In genomic region chr17:34411117-34411516, GRCm38 (mm10) we compare ENCODE assay signal across 10 mouse cellular contexts. TPM values are rescaled to one million over a fixed set of nuclear protein-coding genes. Genes with fewer than 3 reads are reported as not detected.
A peak's percentile ranks its signal among the peaks of the same experiment; 100 is the strongest.
DNase-seq lines count a peak whose midpoint lies in the region; ATAC-seq and TF ChIP-seq lines count a peak whose summit lies in the region.
"Had no signal": no experiment of that assay in that cellular context is flagged by ENCODE, and none has a peak within 500 bp of the region (broad histone marks: within the 10 kb centered on the region; RNA-seq: fewer than 3 reads in every experiment).

No protein-coding gene starts in this region.

- ATAC-seq in Patski: no peak

- TF ChIP-seq POLR2A in lung, adult 2 months (IDR thresholded peaks at IDR 0.05; ENCODE audit: borderline replicate concordance, extremely low read depth, low read depth, low read length): no peak

- DNase-seq in B cell, adult 2 months: peak; percentile 91 to 94
- no peak for DNase-seq in Patski (ENCODE audit: low read depth, low spot score)
- peak; percentile 74 to 83 for DNase-seq in cerebellum, postnatal 25 days
- peak; percentile 20 for DNase-seq in gastrocnemius, postnatal 25 days
- peak; percentile 45 for DNase-seq in large intestine, adult 2 months (ENCODE audit: low read depth, low spot score)
- DNase-seq in lung, adult 2 months: peak; percentile 51
- peak; percentile 36 for DNase-seq in ovary, postnatal 36 days (ENCODE audit: low spot score)
- peak; percentile 75 for DNase-seq in thymus, postnatal 25 days

- in situ Hi-C loops in Patski (cut with MboI; ENCODE audit: low pct_unique_long_range_greater_than_20kb): no loop called here

- CTCF ChIA-PET in Patski (lab: Charles Lee): interaction anchor here (1.2 to 1.8 kb wide), 5 partner anchors 12 to 160 kb away, joined by 3 to 5 read pairs (median 4); no protein-coding TSS in a partner anchor

- POLR2A ChIA-PET in Patski (lab: Charles Lee): no interaction called here

- TF ChIP-seq CTCF in Patski (IDR thresholded peaks at IDR 0.05): peak; percentile 84
- peak; percentile 91 for TF ChIP-seq CTCF in lung, adult 2 months (IDR thresholded peaks at IDR 0.05; ENCODE audit: insufficient read depth, low read length)

- H3K4me1 ChIP-seq in lung, adult 2 months (ENCODE audit: control insufficient read depth, insufficient read depth, low read length): no peaks in the 10 kb centered on the region
- H3K4me1 ChIP-seq: stomach, embryonic 15.5 days had no signal

- H3K4me3 ChIP-seq in lung, adult 2 months (replicated peaks; ENCODE audit: extremely low read depth, low read depth, low read length): no peak overlapping the region
- H3K4me3 ChIP-seq: erythroblast, embryonic 14.5 days; stomach, embryonic 15.5 days had no signal

- peaks cover 65% of the 10 kb centered on the region for H3K27me3 ChIP-seq in Patski

- WGBS in large intestine, adult 2 months: 17% methylated on average over 6 of the region's 6 CpGs
- 19% methylated on average over 6 of the region's 6 CpGs for WGBS in lung, adult 2 months

RNA-seq across cellular contexts. Expression of gene BC051142, which starts 12.5 kb away (rescaled TPM):
- not detected for polyA plus RNA-seq in Patski (2021)
- total RNA-seq in gastrocnemius, postnatal 25 days (2021): not detected
- polyA plus RNA-seq in large intestine, adult 2 months (2012; rRNA removed): 0.64 and 1.3 TPM in 2 replicates
- polyA plus RNA-seq in lung, adult 2 months (2012; rRNA removed): 0.49 and 0.75 TPM in 2 replicates
- polyA plus RNA-seq: erythroblast, embryonic 14.5 days had no signal

RNA-seq across cellular contexts. Expression of gene Btnl1, which starts 34.2 kb away (rescaled TPM):
- not detected for polyA plus RNA-seq in Patski (2021)
- total RNA-seq in gastrocnemius, postnatal 25 days (2021): not detected
- 81.1 and 155 TPM in 2 replicates for polyA plus RNA-seq in large intestine, adult 2 months (2012; rRNA removed)
- 0.06 and 0.07 TPM in 2 replicates for polyA plus RNA-seq in lung, adult 2 months (2012; rRNA removed)
- polyA plus RNA-seq: erythroblast, embryonic 14.5 days had no signal

RNA-seq across cellular contexts. Expression of gene Btnl2, which starts 56.5 kb away (rescaled TPM):
- not detected for polyA plus RNA-seq in Patski (2021)
- under 1 TPM; 0.31 to 0.43 TPM for total RNA-seq in gastrocnemius, postnatal 25 days (2021)
- polyA plus RNA-seq in large intestine, adult 2 months (2012; rRNA removed): 48.4 and 121 TPM in 2 replicates
- polyA plus RNA-seq in lung, adult 2 months (2012; rRNA removed): 0.37 and 0.78 TPM in 2 replicates
- polyA plus RNA-seq: erythroblast, embryonic 14.5 days had no signal

Comparison
In these comparisons a context has a peak if more than half of its experiments do, and no peak if none do; other contexts are left out.
1. RNA of gene Btnl1, which starts 34.2 kb away (polyA plus RNA-seq): 81.1 to 155 TPM in large intestine, adult 2 months; 0.06 to 0.07 TPM in lung, adult 2 months and not detected in Patski (single experiment); every median in the first group is over 10 times any median in the second.
2. RNA of gene Btnl2, which starts 56.5 kb away (polyA plus RNA-seq): 48.4 to 121 TPM in large intestine, adult 2 months; 0.37 to 0.78 TPM in lung, adult 2 months and not detected in Patski (single experiment); every median in the first group is over 10 times any median in the second.